Mouse (Mus musculus): ENCODE data around the gene Trf.

DNA sequence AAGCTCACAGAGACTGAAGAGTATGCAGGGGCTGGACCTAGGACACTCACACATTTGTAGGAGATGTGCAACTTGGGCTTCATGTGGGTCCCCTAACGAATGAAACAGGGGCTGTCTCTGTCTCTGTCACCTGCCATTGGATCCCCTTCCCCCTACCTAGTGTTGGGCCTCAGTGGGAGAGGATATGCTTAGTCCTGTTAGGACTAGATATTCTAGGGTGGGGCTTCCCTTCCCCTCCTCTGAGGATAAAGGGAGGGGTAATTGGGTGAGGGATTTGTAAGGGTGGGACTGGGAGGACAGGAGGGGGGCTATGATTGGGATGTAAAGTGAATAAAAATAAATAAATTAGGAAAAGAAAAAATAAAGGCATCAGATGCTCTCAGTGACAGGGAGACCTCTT lies 45.4 kb upstream of the Trf start:
- TF ChIP-seq POLR2A (IDR thresholded peaks at IDR 0.05; ENCODE audit: control insufficient read depth, extremely low read depth, insufficient read depth, low read length, poor library complexity) (no peak), CTCF (IDR thresholded peaks at IDR 0.05; ENCODE audit: borderline replicate concordance, control insufficient read depth, extremely low read depth, insufficient read depth, low read length, poor library complexity) (no peak)
